Mouse (Mus musculus): ENCODE results near the gene Best1. TPM values are rescaled to one million over a fixed set of nuclear protein-coding genes. Genes with fewer than 3 reads are reported as not detected.

Gene Best1
- polyA plus RNA-seq, 1 experiment: not detected

GRCm38 (mm10) chr19:10034785-10035447 lies 33.5 kb upstream of the Best1 start:
- Histone ChIP-seq H3K4me1 (ENCODE audit: control insufficient read depth, insufficient read depth, insufficient read length, low read length) (peaks cover 10% of the 10 kb centered on the region), H3K27ac (replicated peaks; ENCODE audit: low read depth, low read length) (no peak overlapping the region), H3K4me3 (ENCODE audit: insufficient read depth, low read depth, low read length) (no peak overlapping the region)

GRCm38 (mm10) chr19:10034356-10034755 lies 32.9 kb upstream of the Best1 start:
- no peak overlapping the region for H3K27ac ChIP-seq (replicated peaks; ENCODE audit: low read depth, low read length)

GRCm38 (mm10) chr19:10033211-10033973 lies 32.0 kb upstream of the Best1 start:
- no peak overlapping the region for H3K27ac ChIP-seq (replicated peaks; ENCODE audit: low read depth, low read length)
- H3K4me1 ChIP-seq (ENCODE audit: control insufficient read depth, insufficient read depth, insufficient read length, low read length): peaks cover 8% of the 10 kb centered on the region
- H3K4me3 ChIP-seq (ENCODE audit: insufficient read depth, low read depth, low read length): no peak overlapping the region

More at GRCm38 (mm10) chr19:10034356-10034755, 32.9 kb upstream of the Best1 start:
- no peak overlapping the region for H3K4me3 ChIP-seq (ENCODE audit: insufficient read depth, low read depth, low read length)
- H3K4me1 ChIP-seq (ENCODE audit: control insufficient read depth, insufficient read depth, insufficient read length, low read length): peaks cover 10% of the 10 kb centered on the region

- Histone ChIP-seq H3K27ac (replicated peaks; ENCODE audit: low read depth, low read length) (no peak overlapping the region), H3K4me1 (ENCODE audit: control insufficient read depth, insufficient read depth, insufficient read length, low read length) (peaks cover 16% of the 10 kb centered on the region), H3K4me3 (ENCODE audit: insufficient read depth, low read depth, low read length) (no peak overlapping the region)
Observed at GRCm38 (mm10) chr19:10029746-10030145, 28.3 kb upstream of the Best1 start.

- Histone ChIP-seq H3K4me1 (ENCODE audit: control insufficient read depth, insufficient read depth, insufficient read length, low read length) (peaks cover 20% of the 10 kb centered on the region), H3K27ac (replicated peaks; ENCODE audit: low read depth, low read length) (peak overlapping the region; percentile 27), H3K4me3 (ENCODE audit: insufficient read depth, low read depth, low read length) (no peak overlapping the region)
Observed at GRCm38 (mm10) chr19:10025169-10025875, 23.9 kb upstream of the Best1 start.

GRCm38 (mm10) chr19:10023304-10023758 lies 21.9 kb upstream of the Best1 start:
- Histone ChIP-seq H3K4me1 (ENCODE audit: control insufficient read depth, insufficient read depth, insufficient read length, low read length) (peaks cover 20% of the 10 kb centered on the region), H3K27ac (replicated peaks; ENCODE audit: low read depth, low read length) (peak overlapping the region; percentile 67), H3K4me3 (ENCODE audit: insufficient read depth, low read depth, low read length) (no peak overlapping the region)

GRCm38 (mm10) chr19:10022414-10023303 lies 21.2 kb upstream of the Best1 start:
- Histone ChIP-seq H3K4me1 (ENCODE audit: control insufficient read depth, insufficient read depth, insufficient read length, low read length) (peaks cover 20% of the 10 kb centered on the region), H3K4me3 (ENCODE audit: insufficient read depth, low read depth, low read length) (no peak overlapping the region), H3K27ac (replicated peaks; ENCODE audit: low read depth, low read length) (peak overlapping the region; percentile 67)

GRCm38 (mm10) chr19:10021981-10022380 lies 20.5 kb upstream of the Best1 start:
- H3K27ac ChIP-seq (replicated peaks; ENCODE audit: low read depth, low read length): peak overlapping the region; percentile 61
- H3K4me1 ChIP-seq (ENCODE audit: control insufficient read depth, insufficient read depth, insufficient read length, low read length): peaks cover 20% of the 10 kb centered on the region

GRCm38 (mm10) chr19:10019214-10019760 lies 17.9 kb upstream of the Best1 start:
- Histone ChIP-seq H3K4me1 (ENCODE audit: control insufficient read depth, insufficient read depth, insufficient read length, low read length) (peaks cover 7% of the 10 kb centered on the region; the same call in 1 of the 2 replicates), H3K4me3 (ENCODE audit: insufficient read depth, low read depth, low read length) (peak overlapping the region; percentile 62), H3K27ac (replicated peaks; ENCODE audit: low read depth, low read length) (peak overlapping the region; percentile 12)

More at GRCm38 (mm10) chr19:10021981-10022380, 20.5 kb upstream of the Best1 start:
- H3K4me3 ChIP-seq (ENCODE audit: insufficient read depth, low read depth, low read length): no peak overlapping the region

GRCm38 (mm10) chr19:10018527-10018818 lies 17.0 kb upstream of the Best1 start:
- peak overlapping the region; percentile 62 for H3K4me3 ChIP-seq (ENCODE audit: insufficient read depth, low read depth, low read length)
- H3K4me1 ChIP-seq (ENCODE audit: control insufficient read depth, insufficient read depth, insufficient read length, low read length): peaks cover 6% of the 10 kb centered on the region; the same call in 1 of the 2 replicates
- peak overlapping the region; percentile 12 for H3K27ac ChIP-seq (replicated peaks; ENCODE audit: low read depth, low read length)

GRCm38 (mm10) chr19:10017637-10018526 lies 16.4 kb upstream of the Best1 start:
- Histone ChIP-seq H3K4me1 (ENCODE audit: control insufficient read depth, insufficient read depth, insufficient read length, low read length) (peaks cover 5% of the 10 kb centered on the region; the same call in 1 of the 2 replicates), H3K27ac (replicated peaks; ENCODE audit: low read depth, low read length) (peak overlapping the region; percentile 12; the same call in 1 of the 2 replicates), H3K4me3 (ENCODE audit: insufficient read depth, low read depth, low read length) (peak overlapping the region; percentile 62)

GRCm38 (mm10) chr19:10016151-10016550 lies 14.7 kb upstream of the Best1 start:
- Histone ChIP-seq H3K4me3 (ENCODE audit: insufficient read depth, low read depth, low read length) (no peak overlapping the region), H3K4me1 (ENCODE audit: control insufficient read depth, insufficient read depth, insufficient read length, low read length) (no peaks in the 10 kb centered on the region; the same call in 1 of the 2 replicates), H3K27ac (replicated peaks; ENCODE audit: low read depth, low read length) (no peak overlapping the region)

- Histone ChIP-seq H3K4me1 (ENCODE audit: control insufficient read depth, insufficient read depth, insufficient read length, low read length) (no peaks in the 10 kb centered on the region; the same call in 1 of the 2 replicates), H3K27ac (replicated peaks; ENCODE audit: low read depth, low read length) (no peak overlapping the region), H3K4me3 (ENCODE audit: insufficient read depth, low read depth, low read length) (no peak overlapping the region)
Observed at GRCm38 (mm10) chr19:10015442-10015841, 14.0 kb upstream of the Best1 start.
